Mouse (Mus musculus): ENCODE measurements around the gene Tmem198b.

GRCm38 (mm10) chr10:128801981-128802495, 2.1 kb downstream of the Tmem198b start:
- TF ChIP-seq EP300 (IDR thresholded peaks at IDR 0.05; ENCODE audit: low read depth) (no peak), CTCF (IDR thresholded peaks at IDR 0.05; ENCODE audit: low read depth) (no peak)

Data from liver, postnatal 0 days (tissue).